Mouse (Mus musculus) T-helper 2 cell (primary cell): ENCODE results near the gene Rnf10.

Experiments
- in situ Hi-C: fragments of 300-600 bp; cut with MboI, MseI; formaldehyde crosslinking; loops from one replicate; pipeline ENCODE4 v1.15.1; 2025; ENCODE audit warnings: high pct_unique_total_duplicates

Rnf10 gene

DNA sequence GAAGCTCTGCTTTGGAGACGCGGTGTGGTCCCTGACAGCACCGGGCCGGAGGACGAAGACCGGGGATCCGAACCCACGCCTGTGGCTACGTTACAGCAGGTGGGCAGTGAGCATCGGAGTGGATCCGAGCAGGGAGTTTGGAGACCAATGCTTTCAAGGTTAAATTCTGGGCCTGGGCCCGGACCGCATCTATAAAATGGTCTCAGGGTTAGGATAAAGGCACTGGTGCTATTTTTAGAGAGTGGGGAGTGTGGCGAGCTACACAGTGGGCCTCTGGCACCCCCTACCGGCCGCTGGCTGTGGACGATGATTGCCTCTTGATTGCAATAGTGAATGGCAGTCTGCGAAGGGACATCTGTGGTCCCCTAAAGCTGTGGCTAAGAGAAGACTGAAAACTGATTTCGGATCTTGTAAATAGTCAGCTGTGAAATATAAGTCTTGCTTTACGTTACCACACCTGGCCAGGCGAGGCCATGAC is 36.9 kb downstream of the Rnf10 start, which contains the start of gene Pop5:
Gene Pop5 (plus strand): TSS at position 51 of the 478 bp plus-strand sequence.
- in situ Hi-C loops: loop anchor here (5.0 kb wide), 3 partner anchors 69 to 259 kb away; no protein-coding TSS in a partner anchor

DNA sequence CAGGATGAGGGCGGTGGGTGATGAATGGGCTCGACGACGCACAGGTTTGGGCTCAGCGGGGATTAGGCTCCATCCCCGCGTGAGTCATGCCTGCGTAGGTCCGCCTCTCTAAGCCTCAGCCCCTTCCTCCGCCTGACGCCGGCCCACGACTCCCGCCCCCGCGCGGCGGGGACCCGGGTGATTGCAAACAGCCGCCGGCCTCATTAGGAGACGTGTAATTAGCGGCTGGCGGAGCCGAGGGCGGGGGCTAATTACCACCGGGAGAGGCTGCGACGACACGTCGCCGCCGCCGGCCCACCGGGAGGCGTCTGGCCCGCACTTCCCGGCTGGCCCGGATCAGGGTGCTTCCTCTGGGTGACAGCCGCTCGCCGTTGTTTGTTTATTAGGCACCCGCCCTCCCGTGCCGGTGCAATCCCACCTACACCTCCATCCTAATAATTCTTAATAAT is 37.4 kb downstream of the Rnf10 start:
- in situ Hi-C loops: loop anchor here (5.0 kb wide), 3 partner anchors 68 to 258 kb away; no protein-coding TSS in a partner anchor

DNA sequence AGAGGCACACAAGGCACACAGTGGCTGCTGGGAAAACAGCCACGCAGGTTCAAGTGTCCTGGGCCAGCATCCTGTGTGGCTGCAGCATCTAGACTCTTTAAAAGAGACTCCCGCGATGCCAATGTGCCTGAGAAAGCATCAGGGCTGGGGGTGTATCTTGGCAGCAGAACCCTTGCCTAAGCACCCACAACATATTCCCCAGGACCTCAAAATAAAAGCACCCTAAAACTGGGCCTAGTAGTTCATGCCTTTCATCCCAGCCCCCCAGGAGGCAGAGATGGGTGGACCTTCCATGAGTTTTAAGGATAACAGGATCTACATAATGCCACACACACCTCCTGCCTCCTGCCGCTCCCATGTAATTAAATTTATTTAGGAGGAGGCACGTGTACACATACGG is 38.2 kb downstream of the Rnf10 start:
- in situ Hi-C loops: loop anchor here (5.0 kb wide), 1 partner anchor 47 kb away; no protein-coding TSS in a partner anchor

DNA sequence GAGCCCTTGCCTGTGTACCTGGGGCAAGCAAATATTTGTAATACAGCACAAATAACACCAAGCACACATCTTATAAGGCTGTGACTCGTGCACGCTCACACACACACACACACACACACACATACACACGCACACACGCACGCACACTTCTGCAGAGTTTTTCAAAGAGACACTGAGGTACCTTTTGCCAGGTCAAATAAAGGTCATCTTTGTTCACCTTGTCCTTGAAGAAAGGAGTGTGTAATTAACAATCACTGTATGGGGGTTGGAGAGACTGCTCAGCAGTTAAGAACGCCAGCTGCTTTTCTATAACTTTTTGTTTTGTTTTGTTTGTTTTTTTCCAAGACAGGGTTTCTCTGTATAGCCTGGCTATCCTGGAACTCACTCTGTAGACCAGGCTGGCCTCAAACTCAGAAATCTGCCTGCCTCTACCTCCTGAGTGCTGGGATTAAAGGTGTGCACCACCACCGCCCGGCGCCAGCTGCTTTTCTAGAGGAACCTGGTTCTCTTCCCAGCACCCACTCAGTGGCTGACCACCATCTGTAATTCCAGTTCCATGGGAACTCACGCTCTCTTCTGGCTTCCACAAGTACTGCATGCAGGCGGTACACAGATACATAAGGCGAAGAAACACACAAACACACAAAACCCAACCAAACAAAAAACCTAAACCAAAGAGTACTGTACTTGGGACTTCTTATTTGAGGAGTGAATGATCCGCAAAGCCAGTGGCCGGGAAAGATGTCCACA is 39.5 kb downstream of the Rnf10 start:
- in situ Hi-C loops: loop anchor here (5.0 kb wide), 1 partner anchor 46 kb away; no protein-coding TSS in a partner anchor

DNA sequence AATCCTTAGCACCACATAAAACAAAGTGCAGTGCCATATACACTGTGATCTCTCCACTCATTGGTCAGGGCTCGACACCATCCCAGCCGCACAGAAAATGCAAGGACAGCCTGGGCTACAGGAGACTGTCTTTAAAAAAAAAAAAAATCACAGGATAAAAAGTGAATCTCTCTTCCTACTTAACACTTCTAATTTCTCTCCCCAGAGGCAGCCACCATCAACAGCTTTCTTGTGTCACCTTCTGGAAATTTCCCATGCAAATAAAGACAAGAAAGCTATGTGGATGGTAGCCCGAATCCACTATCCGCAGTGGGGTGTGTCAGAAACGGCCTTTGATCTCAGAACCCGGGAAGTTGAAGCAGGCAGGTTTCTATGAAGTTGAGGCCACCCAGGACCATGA is 40.2 kb downstream of the Rnf10 start:
- in situ Hi-C loops: loop anchor here (5.0 kb wide), 1 partner anchor 45 kb away; no protein-coding TSS in a partner anchor

DNA sequence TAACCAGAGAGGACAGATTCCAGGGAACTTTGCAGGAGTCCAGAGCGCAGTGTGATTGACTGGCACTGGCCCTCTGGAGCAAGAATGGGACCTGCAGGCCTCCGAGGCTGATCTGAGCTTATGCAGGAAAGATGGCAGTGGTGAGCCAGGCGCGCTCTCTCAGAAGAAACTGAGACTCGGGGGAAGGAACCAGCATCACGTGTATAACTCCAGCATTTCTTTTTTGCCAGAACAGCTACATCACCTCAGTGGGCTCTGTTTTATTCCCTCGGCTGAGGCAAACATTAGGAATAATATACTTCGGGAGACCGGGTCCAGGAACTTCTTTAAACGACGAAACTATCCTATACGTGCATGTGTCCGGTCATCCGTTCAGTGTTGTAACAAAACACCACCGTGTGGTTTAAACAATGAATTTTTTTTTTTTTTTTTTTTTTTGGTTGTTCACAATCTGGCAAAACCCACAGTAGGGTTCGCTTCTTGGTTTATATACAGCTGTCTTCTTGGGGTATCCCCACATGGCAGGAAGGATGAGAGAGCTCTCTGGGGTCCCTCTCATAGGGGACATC is 41.1 kb downstream of the Rnf10 start:
- in situ Hi-C loops: loop anchor here (5.0 kb wide), 1 partner anchor 44 kb away; no protein-coding TSS in a partner anchor

DNA sequence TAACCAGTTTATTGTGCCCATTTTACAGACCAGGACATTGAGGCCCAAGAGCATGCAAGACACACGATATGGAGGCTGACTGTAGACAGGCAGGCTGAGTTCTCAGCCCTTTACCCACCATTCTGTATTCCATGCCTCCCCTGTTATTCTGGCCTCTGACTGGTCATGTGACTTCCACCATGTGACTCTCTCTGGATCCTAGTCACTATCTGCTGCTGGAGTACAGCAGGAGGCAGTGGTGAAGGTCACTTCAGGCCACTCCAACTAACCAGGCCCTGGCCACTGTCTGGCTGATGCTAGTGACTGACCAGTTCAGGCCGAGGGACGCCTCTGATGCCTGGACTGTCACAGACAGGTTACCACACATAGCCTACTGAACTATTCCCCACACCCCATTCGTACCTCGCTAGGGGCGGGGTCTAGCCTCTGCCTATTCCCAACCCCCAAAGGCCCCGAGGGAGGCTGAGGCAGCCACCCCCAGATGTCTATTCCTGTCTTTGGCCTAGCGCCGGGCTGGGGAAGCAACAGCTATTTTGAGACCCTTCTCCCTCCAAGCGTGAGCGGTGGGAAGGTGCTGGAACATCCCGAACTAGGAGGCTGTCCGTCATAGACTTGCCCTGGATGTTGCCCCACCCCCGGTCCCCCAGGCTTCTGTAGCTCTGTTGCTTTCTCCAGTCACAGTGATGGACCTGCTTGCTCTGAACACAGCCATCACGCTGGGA is 41.7 kb downstream of the Rnf10 start:
- in situ Hi-C loops: loop anchor here (5.0 kb wide), 1 partner anchor 44 kb away; no protein-coding TSS in a partner anchor

DNA sequence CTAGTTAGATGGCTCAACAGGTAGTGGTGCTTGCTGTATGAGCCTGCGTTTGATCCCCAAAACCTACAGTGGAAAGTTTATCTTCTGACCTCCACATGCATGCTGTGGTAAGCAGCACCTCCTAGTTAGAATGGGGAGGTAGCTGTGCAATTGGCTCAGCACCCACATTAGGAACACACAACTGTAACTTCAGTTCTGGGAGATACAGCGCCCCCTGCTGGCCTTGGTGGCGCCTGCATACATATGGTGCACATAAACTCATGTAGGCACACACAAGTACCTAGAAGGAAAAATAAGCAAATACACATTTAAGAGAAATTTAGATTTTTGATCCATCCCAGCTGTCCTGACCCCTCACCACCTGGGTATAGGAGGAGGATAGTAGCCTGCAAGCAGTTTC is 50.2 kb downstream of the Rnf10 start:
- in situ Hi-C loops: no loop called here

DNA sequence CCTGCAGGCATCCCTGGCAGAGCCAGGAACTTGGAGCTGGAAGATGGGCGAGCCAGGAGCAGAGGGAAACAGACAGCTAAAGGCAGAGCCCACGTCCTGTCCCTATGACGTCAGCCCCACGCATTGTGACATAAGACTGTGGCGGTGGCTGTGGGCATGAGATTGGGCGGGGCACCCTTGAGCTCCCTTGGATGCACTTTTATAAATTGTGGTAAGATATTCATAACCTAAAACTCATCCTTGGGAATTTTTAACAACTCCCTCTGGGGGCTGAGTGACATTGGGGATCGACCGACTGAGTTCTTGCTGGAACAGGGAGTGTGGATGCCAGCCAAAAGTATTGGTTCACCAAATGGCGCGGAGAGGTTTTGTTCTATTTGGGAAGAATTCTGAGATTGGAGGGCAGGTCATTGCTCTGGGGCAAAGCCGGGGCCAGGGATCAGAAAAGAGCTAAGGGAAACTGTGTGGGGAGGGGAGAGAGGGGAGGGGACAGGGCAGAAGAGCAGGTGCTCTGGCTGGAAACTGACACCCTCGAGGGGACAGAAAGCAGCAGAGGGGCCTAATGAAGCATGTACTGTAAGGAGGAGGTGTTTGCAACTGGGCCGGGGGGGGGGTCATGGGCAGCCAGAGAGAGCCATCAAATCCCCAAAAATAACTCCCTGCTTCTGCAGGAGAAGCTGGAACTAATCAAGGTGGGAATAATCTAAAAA is 51.6 kb downstream of the Rnf10 start:
- in situ Hi-C loops: no loop called here

DNA sequence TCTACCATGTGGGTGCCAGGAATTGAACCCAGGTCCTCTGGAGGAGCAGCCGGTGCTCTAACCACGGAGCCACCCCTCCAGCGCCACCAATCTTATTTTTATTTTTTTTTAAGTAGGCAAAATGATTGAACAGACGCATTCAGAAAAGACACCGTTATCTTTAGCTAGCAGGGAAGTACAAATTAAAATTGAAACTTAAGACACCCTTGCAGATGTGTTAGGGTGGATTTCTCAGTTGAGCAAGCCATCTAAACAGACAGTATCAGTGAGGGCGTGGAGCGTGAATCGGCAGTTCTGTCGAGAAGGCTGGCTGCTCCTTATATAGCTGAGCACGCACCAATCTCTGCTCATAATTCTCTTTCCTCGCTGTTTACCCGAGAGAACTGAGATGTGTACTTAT is 54.7 kb downstream of the Rnf10 start:
- in situ Hi-C loops: no loop called here

DNA sequence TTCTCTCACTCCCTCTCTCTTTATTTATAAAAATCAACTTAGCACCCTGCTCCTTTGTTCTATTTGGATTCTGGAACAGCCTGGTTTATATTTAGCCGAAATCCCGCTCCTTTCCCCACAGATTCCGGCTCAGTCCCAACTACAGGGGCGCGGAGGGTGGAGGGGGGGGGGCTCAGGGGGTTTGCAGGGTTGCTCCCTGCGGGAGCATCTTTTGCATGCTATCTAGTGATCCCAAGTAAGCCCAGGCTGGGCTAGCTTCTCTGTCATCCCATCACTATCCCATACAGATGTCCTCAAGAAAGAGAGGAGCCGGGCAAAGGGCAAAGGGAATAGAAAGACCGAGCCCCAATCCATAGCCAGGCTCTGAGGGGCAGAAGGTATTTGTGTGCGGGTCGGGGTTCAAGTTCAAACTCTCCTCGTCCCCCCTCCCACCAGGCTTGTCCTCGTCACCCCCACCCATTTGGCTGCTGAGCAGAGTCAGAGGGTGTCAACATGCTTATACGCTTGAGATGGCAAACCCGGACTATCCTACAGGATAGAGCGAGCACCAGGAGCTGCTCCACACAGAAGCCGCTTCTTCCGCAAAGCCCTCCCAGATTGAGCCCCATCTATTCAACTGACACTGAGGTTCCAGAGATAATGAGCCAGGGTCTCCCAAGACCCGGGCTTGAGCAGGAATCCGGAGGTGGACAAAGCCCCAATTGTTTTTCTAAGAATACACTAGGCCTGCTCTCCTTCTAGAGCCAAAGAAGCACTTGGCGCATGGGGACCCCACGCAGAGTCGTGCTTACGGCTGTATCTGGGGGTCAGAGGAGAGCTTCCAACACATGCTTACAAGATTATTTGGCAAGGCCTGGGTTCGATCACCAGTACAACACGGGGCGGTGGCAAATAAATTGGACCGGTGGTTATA is 57.2 kb downstream of the Rnf10 start:
- in situ Hi-C loops: no loop called here

DNA sequence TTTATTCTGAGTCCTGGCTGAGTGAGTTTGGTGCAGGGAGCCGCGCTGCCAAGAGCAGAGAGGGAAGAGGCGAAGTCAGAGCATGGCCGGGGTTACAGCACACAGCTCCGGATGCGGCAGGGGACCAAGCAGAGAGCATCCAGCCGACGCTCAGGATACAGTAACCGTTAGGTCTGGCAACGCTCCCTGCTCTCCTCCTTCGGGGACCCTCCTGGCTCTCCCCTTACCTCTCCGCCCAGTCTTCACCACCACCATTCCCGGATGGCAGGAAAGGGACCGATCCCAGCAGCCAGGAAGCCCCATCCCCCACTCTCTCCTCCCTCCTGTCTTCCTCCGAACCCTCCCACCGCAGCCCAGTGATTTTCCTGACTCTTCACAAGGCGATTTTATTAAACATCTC is 57.8 kb downstream of the Rnf10 start:
- in situ Hi-C loops: no loop called here

DNA sequence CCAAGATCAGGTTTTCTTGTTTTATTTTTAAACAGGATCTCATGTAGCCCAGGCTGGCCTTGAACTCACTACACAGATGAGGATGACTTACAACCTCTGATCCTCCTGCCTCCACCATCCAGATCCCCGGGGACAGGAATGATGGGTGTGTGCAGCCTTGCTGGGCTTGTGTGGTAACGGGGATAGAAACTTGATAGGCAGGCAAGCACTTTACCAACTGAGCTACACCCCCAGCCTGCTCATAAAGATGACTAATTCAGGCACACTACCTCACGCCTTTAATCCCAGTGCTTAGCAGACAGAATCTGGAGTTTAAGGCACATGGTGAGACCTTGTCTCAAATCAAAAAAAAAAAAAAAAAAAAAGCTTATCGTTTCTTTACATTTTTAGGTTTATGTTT is 59.8 kb downstream of the Rnf10 start:
- in situ Hi-C loops: no loop called here

DNA sequence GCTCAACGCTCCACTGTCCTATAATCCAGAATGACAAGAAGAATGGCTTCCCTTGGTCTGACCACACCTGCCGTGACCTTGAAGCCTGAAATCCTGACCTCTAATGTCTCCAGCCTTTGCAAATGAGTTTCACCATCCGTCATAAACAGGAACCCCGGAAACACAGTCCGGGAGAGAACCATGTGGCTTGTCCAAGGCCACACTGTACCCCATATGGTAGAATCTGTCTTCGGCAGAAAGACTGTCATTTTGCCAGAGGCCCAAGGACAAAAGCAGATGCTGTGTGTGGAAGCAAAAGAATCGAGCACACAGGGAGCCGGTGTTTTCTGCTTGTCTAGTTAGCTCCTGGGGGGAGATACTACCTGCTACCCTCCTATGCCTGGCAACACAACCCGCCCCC is 60.2 kb downstream of the Rnf10 start:
- in situ Hi-C loops: no loop called here

DNA sequence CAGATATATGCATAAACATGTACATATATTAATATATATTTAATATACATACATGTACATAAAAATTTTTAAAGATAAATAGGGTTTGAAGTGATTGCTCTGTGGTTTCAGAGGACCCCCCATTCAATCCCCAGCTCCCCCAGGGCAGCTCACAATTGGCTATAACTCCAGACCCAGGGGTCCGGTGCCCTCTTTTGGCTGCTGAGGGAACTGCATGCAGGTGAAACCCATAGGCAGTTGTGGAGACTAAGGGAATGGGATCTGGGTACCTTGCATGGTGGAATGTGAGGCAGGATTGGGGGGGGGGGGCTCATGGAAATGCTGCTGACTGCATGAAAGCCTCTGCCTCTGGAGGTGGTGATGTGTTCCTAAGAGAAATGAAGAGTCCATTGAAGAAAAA is 62.3 kb downstream of the Rnf10 start:
- in situ Hi-C loops: no loop called here

DNA sequence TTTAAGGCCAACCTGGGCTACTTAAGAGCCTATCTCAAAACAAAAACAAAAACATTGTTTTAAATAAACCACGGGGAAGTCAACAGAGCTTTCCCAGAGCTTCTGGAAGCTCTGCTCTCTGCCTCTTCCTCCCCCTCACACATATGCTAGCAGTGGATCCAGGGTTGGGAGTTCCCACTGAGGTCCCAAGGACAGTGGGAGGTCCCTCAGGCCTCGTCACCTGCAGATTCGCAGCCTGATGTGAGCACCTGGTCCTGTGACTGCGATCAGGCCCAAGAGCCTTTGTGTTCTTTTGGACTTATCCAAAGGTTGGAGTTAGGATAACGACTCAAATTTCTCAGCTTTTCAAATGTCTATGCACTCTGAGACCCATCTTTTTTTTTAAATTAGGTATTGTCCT is 64.1 kb downstream of the Rnf10 start:
- in situ Hi-C loops: no loop called here

DNA sequence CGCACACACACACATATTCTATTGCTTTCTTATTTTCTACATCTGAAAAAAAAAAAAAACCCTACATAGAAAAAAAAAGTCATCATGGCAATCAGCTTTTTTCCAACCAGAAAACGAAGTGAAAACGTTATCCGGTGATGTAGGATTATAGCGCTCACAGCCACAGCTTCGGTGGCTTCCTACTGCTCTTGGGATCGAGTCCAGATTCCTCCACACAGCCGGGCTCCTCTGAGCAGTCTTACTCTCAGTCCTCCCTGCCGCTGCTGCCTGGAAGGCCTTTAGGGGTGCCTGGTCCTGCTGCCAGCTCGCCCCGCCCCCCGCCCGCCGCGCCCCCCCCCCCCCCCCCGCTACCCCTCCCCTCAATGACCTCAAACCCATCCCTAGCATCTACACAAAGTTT is 64.8 kb downstream of the Rnf10 start:
- in situ Hi-C loops: no loop called here

DNA sequence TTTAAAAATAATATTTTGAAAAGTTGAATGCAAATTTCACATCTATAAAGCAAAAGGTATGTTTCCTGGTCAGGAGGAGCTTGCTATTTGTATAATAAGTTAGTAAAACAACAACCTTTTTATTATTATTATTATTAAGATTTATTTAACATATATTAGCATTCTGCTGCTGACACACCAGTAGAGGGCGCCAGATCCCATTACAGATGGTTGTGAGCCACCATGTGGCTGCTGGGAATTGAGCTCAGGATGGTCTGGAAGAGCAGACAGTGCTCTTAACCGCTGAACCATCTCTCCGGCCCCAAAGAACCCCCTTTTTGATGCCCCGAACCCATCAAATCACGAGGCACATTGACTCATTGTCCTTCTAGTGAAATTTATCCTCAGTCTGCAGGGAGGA is 65.5 kb downstream of the Rnf10 start:
- in situ Hi-C loops: no loop called here

DNA sequence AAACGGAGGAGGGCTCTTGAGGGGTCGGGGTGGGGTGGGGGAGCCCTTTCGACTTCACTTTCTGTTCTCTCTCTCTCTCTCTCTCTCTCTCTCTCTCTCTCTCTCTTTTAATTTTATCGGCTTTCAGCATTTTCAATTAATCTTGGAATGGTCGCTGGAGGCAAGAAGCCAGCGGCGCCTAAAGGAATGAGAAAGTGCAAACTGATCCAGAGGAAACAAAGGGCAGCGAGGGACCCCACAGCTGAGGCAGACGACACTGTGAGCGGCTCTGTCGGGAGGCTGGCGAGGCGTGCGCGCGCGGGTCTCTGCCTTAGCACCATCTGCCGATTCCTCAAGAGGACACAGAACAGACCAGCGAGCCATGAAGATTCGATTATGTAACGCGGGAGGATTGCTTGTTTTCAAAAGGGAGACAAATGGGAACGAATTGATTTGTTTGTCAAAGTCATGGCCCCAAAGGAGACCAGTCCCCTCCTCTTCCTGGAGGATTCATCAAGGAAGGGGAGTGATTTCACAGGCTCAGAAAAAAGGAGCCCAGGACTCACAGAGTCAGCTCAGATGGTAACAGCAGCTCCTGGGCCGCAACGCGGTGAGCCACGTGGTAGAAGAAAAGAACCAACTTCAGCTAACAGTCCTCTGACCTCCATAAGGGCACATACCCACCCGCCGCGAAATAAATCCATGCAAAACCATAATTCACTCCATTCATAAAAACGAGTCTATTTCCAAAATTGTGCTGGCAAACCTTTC is 68.0 kb downstream of the Rnf10 start:
- in situ Hi-C loops: no loop called here
